Mouse (Mus musculus): ENCODE results near the gene Agap2.
"Not testable (repeated sequence)": the region's sequence is repeated elsewhere in the genome, so short reads cannot be mapped to it uniquely, and the experiment has no call there.

Agap2 gene

DNA sequence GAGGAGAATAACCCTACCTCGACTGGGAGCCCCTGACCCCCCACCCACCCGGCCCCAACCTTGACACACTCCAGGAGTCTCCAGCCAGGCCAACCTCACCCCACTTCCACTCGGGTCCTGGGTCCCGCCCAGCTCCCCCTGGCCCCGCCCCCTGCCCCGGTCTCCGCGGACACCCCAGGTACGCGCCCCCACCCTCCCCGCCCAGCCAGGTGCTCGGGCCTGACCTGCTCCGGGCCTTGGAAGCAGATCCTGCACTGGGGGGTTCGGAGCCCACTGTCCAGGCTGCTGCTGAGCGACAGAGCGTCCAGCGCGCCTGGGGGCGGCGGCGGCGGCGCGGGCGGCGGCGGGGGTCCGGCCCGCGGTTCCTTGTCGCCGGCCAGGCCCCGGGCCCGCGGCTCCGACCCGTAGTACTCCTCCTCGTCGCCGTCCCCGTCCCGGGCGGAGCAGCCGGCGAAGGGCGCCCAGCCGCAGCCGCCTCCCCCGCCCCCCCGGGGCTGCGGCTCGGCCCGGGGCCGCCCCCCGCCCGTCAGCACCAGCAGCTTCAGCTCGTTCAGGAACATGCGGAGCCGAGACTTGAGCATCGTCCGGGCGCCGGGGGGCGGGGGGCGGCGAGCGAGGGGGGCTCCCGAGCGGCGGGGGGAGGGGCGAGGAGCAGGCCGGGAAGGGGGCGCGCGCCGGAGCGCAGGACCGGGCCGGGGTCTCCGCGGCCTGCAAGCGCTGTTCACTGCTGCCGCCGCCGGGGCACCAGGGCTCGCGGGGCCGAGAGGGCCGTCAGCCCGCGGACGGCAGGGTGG is 15.7 kb upstream of the Agap2 start:
- no peak for DNase-seq (ENCODE audit: extremely low read depth, insufficient read length, low spot score)

DNA sequence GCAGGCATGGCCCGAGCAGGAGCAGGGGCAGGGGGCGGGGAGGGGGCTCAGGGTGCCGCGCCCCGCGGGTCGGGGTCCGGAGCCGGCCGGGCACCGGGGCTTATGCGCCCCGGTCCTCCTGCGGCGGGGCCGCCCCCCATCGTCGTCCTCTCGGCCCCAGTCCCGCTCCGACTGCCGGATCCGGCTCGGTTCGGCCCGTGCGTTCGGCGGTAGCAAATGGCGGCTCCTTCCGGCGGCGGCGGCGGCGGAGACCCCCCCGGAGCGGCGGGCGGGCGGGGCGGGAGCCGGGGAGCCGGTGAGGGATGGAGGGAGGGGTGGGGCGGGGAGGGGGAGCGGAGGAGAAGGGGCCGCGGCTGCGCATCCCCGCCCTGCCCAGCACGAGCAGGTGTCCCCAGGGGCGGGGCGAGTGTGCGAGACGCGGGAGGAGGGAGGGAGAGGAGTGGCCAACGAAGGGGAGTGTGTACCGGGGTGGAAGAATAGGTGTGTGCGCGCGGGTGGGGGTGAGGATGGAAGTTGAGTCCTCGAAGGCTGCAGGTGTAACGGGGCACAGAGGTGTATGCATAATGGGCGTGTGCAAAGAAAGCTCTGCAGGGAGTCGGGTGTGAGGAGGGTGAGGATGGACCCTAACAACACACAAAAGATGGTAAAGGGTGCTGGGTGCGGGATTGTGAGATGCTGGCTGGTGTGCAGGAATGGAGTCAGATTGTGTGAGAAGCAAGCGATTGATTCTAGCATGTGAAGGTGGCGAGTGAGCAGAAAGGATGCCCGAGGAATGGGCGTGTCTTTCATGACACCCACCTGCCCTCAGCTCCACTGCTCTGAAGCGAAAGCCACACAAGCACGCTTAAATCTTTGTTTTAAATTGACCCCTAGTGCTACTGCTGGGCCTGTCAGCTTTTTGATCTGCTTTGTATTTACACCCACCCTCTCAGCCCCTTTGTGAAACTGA is 14.8 kb upstream of the Agap2 start, which contains the start of gene March9:
March9 (minus strand) TSS at position 217 of the 949 bp plus-strand sequence.
- DNase-seq (ENCODE audit: extremely low read depth, insufficient read length, low spot score): peak; percentile 60

DNA sequence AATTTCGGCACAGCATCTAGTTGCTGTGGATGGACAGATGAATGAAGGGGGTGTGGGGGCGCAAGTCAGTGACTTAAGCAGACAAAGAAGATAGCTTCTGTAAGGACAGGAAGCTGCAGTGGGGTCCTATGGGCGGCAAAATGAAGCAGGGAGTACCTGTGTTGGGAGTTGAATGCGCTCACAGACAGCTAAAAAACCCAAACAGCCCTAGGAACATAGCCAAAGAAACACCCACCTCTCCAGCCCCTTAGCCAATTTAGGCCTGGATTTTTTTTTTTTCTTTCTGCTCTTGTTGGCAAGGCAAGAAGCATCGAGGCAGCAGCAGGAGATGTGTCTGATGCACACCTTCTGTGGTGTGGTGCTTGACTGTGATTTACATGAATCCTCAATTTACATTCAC is 14.0 kb upstream of the Agap2 start:
- no peak for DNase-seq (ENCODE audit: extremely low read depth, insufficient read length, low spot score)

DNA sequence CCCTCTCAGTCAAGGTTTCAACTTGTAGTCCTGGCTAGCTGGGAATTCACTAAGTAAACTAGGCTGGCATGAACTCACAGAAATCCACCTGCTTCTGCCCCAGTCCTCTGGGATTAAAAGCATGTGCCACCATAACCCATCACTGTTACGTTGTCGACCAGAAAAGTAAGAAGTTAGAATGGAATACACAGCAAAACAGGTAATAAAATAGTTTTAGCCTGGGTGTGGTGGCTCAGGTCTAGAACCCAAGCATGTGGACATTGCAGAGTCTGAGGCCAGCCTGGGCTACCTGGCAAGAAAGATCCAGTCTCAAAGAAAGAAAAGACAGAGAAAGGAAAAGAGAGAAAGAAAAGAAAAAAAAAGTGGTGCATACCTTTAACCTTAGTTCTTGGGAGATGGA is 13.6 kb upstream of the Agap2 start:
- DNase-seq (ENCODE audit: extremely low read depth, insufficient read length, low spot score): no peak

DNA sequence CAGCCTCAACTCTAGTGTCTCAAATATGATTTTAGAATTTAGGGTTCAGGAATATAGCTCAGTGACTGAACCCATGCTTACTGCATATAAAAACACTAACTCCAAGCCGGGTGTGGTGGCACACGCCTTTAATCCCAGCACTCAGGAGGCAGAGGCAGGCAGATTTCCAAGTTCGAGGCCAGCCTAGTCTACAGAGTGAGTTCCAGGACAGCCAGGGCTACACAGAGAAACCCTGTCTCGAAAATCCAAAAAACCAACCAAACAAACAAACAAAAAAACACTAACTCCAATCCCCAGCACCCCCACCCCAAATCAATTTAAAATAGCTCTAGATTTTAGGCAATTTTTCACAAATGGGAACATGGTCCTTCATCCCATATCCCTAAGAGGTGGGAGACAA is 13.0 kb upstream of the Agap2 start:
- DNase-seq (ENCODE audit: extremely low read depth, insufficient read length, low spot score): not testable (repeated sequence)

DNA sequence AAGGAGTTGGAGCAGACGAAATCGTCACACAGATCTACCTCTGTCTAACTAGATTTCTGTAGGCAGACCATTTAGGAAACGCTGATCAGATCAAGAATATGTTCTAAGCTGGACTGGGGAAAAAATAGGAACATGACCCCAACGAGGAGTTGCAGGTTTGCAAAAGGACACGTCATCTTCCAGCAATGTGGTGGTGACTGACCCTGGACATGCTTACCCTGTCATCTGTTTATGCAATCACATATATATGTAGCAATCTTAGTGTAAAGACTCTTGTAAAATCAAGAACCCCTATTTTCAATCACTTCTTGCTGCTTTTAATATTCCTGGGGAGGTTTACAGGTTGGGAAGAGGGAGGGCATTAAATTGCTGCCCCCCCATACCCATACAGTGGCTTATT is 12.6 kb upstream of the Agap2 start:
- peak; percentile 47 for DNase-seq (ENCODE audit: extremely low read depth, insufficient read length, low spot score)

DNA sequence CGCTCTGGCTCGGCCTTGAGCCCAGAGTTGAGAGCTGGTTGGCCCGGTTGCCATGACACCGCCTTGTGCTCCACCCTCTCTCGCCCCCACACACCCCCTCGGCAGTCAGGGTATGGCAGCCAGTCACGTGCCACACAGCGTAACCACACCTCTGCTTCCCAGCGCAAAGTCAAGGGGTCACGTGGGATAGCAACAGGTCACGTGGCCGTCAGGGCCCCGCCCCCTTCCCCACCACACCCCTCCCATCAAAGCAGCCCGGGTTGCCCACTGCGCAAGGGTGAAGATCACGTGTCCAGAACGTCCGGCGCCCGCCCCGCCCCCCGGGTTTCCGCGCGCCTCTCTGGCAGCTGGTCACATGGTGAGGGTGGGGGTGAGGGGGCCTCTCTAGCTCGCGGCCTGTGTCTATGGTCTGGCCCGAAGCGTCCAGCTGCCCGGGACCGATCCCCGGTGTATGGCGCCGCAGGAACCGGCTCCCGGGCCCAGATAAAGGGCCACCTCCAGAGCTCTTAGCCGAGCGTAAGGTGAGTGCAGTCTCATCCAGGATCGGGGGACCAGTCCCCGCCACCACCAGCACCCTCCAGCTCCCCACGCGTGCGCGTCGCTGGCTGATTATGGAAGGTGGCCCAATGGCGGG is 11.7 kb upstream of the Agap2 start, which contains the start of gene Cdk4:
Cdk4 (plus strand) TSS at position 296 of the 634 bp plus-strand sequence.
- DNase-seq (ENCODE audit: extremely low read depth, insufficient read length, low spot score): peak; percentile 100

DNA sequence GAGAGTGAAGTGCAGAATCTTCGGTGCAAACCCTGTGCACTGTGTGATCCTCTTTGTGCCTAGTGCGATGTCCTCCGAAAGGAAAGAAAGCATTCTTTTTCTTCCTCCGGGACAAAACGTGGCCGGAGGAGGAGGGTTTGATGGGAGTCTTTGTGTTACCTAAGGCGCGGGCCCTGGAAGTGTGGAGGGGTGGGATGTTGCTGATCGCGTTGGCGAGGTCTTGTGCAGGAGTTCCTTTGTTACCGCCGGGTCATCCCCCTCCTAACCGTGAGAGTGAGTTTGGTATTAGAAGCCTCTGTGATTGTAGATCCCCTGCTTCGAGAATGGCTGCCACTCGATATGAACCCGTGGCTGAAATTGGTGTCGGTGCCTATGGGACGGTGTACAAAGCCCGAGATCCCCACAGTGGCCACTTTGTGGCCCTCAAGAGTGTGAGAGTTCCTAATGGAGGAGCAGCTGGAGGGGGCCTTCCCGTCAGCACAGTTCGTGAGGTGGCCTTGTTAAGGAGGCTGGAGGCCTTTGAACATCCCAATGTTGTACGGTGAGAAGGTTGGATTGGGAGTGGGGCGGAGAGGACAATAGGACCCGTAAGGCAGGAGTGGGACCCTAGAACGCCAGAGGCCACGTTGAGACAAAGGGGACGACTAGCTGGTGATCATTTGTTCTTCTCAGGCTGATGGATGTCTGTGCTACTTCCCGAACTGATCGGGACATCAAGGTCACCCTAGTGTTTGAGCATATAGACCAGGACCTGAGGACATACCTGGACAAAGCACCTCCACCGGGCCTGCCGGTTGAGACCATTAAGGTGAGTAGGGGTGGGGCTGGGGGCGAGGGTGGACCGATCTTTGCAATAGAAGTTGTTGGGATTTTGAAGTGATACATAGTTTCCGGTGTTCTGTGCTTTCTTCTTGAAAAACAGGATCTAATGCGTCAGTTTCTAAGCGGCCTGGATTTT is 10.9 kb upstream of the Agap2 start:
- DNase-seq (ENCODE audit: extremely low read depth, insufficient read length, low spot score): no peak

DNA sequence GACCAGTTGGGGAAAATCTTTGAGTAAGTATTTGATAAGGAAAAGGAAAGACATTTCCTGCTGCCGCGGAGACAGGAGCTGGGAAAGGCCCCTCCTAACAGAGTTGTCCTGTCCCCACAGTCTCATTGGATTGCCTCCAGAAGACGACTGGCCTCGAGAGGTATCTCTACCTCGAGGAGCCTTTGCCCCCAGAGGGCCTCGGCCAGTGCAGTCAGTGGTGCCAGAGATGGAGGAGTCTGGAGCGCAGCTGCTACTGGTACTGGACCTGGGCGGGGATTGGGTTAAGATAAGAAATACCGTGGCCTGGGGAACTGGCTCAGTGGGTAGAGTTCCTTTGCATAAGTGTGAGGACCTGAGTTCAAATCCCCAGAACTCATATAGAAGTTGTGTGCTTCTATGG is 9.1 kb upstream of the Agap2 start:
- DNase-seq (ENCODE audit: extremely low read depth, insufficient read length, low spot score): no peak

DNA sequence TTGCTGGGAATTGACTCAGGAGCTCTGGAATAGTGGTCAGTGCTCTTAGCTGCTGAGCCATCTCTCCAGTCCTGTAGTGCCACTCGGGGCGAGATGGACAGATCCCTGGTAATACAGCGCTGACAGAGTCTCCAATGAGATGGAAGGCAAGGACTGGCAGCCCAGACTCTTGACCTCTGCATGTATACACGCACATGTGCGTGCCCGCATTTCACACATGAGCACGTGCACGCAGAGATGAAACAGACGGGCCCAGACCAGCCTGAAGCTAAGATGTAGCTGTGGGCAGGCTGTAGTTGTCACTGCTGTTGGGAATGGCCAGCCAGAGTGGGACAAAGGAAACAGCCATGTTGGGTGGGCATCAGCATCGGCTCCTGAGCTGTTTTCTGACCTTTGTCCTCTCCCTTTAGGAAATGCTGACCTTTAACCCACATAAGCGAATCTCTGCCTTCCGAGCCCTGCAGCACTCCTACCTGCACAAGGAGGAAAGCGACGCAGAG is 8.5 kb upstream of the Agap2 start:
- DNase-seq (ENCODE audit: extremely low read depth, insufficient read length, low spot score): no peak

DNA sequence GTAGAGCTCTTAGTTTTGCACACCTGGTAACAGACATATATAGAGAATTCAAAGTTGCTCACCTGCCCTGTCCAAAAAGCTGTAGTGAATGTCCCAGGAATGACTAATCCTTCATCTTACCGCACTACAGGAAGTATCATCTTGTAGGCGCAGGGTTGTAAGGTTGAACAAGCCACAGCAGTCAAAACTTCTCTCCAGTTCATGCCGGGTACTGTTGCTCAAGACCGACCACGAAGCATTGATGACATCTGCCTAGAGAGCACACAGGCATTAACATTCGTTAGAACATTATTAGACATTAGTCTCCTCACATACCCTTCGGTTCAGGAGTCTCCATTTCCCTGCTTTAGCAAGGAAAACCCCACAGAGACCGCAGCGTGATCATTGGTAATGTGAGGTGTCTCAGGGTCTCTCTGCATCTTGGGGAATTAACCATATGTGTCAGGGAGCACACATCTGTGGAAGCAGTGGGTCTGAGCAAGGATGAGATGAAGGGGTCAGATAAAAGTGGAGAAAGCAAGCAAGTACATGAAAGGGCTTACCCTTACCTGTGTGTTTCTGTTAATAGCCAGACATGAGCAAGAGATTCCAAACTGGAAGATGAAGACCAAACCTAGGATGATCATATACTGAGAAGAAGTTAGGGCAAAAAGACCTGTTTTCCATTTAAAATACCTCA is 6.6 kb upstream of the Agap2 start:
- DNase-seq (ENCODE audit: extremely low read depth, insufficient read length, low spot score): no peak

DNA sequence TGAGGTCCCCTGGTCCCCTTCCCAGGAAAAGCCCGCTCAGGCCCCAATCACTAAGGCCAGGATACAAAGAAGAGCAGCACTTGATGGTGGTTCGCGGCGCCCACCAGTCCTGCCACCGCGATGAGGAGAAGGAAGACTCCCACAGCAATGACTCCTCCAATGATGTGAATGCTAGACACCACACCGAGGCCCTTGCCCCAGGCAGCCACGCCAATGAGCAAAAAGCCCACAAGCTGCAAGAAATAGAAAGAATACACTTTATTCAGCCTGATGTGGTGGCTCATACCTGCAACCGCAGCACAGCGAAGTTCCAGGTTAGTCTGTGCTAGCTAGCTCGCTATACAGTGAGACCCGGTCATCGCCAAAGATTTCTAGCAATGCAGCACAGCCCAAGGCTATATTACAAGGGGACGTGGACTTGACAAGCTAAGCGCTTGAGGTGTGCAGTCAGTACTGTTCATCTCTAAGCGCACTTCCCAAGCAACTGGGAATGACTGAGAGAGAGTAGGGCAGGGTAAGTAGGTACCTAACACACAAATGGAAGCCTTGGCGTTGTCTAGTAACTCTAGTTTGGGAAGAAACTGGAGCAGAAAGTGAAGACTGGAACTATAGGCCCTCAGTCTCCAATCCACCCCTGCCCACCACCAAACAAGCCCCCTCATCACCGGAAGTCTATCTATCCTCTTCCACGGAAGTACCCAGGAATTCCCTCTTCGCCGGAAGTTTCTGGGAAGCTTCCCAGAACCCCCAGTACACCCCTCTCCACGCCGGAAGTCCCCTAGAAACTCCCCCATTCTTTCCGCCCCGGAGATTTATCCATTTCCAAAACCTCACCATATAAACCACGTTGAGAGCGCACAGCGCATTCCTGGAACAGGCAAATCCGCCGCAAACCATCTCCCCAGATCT is 5.5 kb upstream of the Agap2 start:
- DNase-seq (ENCODE audit: extremely low read depth, insufficient read length, low spot score): peak; percentile 54

DNA sequence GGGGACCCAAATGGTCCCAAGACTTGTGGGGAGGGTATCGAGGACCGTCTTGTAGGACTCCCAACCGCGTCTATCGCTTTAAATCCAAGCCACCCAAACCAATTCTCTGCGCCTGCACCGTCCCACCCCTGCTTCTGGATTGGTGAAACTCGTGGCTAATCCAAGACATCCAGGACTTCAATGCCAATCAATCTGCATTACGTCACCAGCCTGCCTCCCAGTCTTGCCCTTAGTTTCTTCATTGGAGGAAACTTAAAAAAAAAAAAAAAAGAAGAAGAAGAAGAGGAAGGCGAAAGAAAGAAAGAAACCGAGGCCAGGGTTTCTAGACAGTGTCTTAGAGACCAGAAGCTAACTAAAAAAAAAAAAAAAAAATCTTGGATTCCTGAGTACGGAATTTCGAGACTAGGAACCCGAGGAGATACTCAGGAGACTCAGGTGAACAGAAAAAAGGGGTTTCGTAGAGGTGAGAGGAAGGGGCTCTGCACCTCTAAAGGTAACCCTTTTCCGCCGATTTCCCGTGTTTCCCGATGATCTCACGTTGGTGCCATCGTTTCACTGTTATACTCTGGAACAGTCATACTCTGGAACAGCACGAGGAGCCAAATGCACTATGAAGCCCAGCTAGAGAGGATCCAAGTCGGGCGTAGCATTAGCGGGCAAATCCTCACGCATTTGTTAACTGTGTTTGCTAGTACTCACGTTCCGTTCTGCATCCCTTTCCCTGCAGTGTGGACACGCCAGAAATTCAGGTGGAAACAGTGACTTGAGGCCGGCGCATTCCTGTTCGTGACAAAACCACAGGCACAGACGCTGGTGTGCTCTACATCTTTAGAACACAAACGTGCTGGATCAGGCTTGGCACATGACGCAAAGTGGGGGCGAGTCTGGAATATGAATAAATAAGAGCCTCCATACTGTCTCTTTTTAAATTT is 4.6 kb upstream of the Agap2 start, which contains the start of gene Tspan31:
Tspan31 (minus strand) TSS at position 75 of the 932 bp plus-strand sequence.
- DNase-seq (ENCODE audit: extremely low read depth, insufficient read length, low spot score): peak; percentile 82

DNA sequence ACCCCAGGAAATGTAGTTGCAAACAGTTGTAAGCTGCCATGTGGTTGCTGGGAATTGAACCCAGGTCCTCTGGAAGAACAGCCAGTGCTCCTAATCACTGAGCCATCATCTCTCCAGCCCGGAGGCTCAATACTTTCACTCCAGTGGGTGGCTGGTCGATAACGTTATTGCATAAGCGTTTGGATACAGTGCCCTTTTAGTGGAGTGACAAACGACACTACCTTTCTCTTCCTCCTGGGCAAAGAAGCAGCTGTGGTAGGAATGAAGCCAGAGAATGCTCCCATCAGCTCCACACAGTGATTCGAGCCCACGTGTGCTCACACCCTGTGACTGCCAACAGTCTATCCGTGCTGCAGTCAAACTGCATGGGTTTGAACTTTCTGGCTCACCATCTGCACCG is 3.9 kb upstream of the Agap2 start:
- no peak for DNase-seq (ENCODE audit: extremely low read depth, insufficient read length, low spot score)

DNA sequence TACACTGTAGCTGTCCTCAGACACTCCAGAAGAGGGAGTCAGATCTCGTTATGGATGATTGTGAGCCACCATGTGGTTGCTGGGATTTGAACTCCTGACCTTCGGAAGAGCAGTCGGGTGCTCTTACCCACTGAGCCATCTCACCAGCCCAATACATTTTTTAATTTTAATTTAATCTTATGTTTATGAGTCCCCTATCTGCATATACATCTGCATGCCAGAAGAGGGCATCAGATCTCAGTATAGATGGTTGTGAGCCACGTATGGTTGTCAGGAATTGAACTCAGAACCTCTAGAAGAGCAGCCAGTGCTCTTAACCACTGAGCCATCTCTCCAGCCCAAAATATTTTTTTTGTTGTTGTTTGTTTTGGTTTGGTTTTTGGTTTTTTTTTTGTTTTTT is 2.8 kb upstream of the Agap2 start:
- not testable (repeated sequence) for DNase-seq (ENCODE audit: extremely low read depth, insufficient read length, low spot score)

DNA sequence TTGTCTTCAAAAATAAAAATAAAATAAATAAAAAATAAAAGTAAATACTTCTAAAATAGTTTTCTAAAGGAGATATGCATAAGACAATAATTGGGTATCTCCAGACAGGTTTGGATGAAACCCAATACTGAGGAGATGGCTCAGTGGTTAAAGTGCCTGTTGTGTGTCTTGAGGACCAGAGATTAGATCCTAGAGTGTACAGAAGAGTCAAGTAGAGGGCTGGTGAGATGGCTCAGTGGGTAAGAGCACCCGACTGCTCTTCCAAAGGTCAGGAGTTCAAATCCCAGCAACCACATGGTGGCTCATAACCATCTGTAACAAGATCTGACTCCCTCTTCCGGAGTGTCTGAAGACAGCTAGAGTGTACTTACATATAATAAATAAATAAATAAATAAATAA is 2.1 kb upstream of the Agap2 start:
- not testable (repeated sequence) for DNase-seq (ENCODE audit: extremely low read depth, insufficient read length, low spot score)

DNA sequence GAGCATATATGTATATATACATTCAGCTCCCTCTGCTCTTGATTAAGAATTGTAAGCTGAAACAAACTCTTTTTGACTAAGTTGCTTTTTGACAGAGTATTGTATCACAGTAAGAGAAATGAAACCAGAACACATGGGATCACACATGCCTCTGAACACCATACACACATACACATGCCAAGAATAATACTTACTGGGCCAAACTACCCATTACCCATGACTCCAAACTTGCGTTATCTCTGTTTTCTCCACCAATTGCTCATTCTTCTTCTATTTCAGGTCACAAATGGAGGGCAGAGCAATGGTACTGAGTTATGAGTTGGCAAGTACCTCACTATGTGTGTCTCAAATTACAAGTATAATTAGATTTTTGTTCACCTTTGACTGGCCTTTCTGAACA is 1.1 kb upstream of the Agap2 start:
- no peak for DNase-seq (ENCODE audit: extremely low read depth, insufficient read length, low spot score)
